Mouse (Mus musculus) MEL-GATA-1-ER (cell line): ENCODE measurements at regions not wholly inside any gene's neighbourhood (a gene's known extent, or its start where the extent isn't known, plus 50 kb on each side); places are given as distances from the start of the nearest gene placed in this dataset.

ENCODE experiments used
- DNase-seq: peaks from one replicate; pipeline ENCODE4 v3.0.0-alpha.2; 2012; ENCODE audit warnings: low read depth; ENCODE audit errors: extremely low read depth

DNA sequence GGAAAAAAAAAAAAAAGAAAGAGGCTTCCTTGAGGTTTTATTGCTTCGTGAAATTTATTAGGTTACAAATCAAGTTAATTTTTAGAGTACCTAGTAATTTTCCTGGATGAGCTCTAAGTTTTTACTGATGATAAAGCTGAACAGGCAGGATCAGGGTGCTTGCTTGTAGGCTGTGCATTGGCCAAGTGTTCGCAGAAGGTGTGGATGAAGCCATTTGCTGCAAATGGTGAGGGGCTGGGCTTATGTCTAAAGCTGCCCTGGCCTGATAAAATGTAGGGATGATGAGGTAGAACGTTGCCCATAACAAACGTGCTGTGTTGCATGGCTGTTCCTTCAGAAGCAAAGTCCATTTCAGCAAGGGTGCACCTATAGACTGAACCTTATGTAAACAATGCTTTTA, 90.1 kb upstream of the Rnd3 start:
- no peak for DNase-seq

DNA sequence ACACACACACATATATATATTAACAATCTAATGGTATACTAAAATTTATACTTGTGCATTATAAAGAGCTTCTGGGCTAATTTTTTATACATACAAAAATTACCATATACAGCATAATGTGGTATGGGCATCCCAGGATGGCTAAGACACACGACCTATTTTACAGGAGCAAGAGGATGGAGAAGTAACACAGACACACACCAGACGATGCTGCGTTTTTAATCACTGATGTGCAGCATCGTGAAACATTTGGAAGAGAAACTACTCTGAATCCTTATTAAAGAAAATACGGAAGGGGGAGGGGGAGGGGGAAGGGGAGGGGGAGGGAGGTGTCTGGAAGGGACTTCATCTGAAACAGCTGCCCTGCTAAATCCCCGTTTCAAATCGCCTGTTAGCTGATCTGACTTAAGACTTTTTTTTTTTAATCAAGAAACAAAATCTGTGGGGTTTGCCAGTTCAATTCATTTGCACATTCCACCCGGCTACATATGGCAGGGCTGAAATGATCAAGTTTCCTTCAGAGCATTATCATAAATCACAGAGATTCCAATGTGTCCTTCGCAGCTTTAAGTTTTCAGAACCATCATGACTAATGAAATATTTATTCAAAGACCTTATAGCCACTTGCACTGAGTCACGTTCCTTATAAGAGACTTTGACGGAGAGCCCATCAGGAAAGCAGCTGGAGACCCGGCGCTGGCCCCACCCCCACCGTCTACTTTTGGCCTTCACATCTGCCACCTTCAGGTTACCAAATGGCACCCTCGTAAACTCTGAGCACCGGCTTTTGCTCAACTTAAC, 89.4 kb upstream of the Rnd3 start:
- DNase-seq = no peak

DNA sequence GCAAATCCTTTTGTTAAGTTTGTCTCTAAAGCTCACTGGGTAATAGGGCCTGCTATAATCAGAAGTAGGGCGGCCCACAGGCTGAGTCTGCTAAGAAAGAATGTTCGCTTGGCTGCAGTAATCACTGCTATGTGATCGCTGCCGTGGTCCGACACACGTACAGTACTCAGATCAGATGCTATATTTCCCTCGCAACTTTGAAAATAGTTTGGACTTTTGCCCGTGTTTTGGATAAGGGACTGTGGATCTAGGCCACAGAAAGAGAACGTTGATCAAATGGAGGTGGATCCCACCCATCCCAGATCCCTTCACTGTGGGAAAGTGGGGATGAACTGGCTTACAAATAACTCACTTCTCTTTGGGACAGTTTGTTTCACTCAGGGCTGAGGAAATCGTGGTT, 88.5 kb upstream of the Rnd3 start:
- DNase-seq = no peak

DNA sequence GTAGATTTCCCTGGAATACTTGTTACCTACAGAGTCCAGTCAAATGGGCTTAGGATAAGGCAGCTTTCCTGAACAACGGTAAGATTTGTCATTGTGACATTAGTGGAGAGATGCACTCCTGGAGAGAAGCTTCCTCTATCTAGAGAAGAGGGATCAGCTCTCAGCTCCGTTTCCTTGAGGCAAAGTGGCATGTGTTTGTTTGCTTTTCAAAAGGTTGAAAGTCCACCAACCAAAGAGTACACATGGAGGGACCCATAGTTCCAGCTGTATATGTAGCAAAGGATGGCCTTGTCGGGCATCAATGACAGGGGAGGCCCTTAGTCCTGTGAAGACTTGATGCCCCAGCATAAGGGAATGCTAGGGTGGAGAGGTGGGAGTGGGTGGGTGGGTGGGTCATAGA, 87.9 kb upstream of the Rnd3 start:
- DNase-seq = no peak

DNA sequence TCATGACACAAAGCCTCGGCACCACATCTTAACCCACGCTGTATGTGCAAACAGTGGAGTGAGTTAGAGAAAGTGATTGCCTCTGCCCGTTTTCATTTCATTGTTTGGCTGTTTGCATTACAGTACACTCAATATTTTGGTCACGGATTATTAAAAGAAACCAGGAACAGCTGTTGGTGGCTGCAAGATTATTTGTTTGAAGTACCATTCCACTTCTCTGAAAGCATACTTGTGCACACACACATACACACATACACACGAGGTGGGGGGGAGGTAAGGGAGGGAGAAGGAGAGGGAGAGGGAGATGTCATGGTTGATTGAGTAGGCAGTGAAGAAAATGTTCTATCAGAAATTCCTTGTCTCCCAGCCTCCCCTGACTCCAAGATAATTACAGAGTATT, 85.5 kb upstream of the Rnd3 start:
- no peak for DNase-seq

DNA sequence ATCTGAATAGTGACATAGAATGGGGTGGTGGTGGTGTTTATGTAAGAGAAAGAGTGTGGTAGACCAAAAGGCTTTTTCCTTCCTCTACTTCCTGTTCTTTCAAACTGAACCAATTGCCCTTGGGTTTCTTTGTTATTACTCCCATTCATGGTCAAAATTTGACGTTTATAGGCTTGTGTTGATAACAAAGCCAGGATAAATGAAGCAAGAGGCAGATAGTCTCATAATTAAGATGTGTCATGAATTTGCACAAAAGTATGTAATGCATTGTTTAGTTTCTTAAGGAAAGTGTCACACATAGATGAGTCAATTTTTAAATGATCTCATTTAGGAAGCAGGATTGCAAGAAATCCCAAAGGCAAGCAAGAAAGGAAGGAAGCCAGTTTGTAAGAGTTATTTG, 73.9 kb upstream of the Rnd3 start:
- DNase-seq = no peak

DNA sequence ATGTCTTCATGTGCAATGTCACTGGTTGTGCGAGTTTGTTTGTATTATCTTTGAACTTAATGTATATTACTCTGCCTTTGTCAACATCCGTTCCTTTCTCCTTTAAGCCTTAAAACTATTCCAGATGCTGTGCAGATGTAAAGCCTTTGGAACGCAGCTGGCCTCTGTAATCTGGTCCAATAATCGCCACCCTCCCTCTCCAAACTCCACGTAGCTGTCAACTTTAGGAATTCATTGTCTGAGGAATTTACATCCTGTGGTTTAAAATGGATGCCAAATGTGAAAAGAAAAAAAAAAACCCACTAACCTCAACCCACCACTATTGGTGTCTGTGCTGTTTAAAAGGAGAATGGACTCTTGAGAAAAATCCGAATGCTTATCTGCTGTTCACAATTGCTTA, 70.8 kb upstream of the Rnd3 start:
- DNase-seq = no peak

DNA sequence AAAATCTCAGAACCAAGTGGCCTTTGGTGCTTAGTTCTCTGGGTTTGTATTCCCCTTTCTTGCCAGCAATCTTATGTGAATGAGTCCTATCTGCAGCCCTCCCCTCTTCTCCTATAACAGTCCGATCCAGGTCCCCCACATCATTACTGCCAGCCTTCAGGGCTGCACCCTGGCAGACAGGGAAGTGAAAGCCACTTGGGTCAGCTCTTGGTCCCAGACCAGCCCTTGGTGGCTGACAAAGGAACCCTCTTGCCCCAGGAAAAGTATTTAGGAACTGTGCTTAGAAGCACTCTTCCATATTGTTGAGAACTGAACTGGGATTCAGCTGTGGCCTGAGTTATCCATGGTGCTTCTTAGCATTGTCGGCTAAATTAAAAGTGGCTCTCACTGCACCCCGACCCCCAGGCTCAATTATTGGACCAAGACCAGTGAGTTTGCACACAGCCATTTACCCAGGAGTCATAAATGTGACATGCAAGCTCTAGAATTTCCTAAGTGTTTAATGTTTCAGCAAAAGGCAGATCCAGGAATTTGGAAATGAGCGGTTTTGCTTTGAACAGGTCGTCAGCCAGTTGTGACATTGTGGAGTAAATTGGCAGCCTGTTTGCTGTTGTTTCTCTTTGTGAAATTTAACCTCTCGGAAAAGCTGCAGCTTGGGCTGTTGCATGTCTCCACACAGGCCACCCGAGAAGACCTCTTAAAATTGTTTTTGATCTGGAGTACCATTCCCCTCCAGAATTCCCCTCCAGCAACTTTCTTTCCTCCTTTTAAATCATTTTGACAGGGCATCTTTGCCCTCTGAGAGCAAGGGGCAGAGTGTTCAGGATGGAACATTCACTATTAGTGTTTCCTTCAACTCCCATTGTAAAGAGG, 58.5 kb upstream of the Rnd3 start:
- no peak for DNase-seq

DNA sequence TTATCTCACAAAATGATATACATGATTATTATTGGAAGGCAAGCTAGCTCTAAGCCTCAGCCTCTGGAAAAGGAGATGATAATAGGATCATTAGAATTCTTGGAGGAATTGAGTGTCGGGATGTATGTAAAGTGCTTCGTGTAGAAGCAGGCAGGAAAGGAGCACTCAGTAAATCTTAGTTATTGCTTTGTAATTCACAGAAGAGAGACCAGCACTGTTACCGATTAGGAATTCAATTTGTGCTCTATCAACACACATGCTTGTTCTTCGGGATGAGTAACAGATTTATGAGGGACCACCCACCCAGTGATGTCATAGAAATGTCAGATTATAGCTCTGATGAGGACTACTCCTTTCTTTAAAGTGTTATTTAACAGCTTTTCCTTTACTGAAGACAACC, 57.4 kb upstream of the Rnd3 start:
- no peak for DNase-seq
